Comparison of ENCODE assay signal across 8 mouse cellular contexts in the genomic region with DNA sequence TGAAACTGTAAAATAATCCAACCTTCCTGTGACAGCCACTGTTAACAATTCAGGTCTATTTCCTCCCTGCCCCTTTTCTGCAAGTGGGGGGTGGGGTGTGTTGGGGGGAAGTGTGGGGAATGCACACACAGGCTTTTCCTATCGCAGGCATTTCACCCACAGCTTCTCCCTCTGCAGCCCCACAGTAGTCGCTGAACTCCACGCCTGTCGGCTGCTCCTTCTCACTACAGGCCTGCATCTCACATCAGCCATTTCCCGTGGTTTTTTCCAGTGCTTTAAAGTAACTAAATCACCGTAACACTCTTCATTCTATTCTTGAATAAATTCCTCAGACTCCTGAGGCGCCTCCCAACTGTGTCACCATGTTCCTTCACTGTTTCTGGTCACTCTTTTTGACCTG. TPM values are rescaled to one million over a fixed set of nuclear protein-coding genes. Genes with fewer than 3 reads are reported as not detected.
DNase-seq lines count a peak whose midpoint lies in the region; ATAC-seq and TF ChIP-seq lines count a peak whose summit lies in the region.

No protein-coding gene starts in this region.

- H3K27me3 ChIP-seq in heart, embryonic 13.5 days (replicated peaks) = no peaks in the 10 kb centered on the region
- H3K27me3 ChIP-seq in hindbrain, embryonic 14.5 days (ENCODE audit: control insufficient read depth, insufficient read depth, low read length) = no peaks in the 10 kb centered on the region

- H3K4me1 ChIP-seq in heart, embryonic 13.5 days = peaks cover 99% of the 10 kb centered on the region
- H3K4me1 ChIP-seq in cortical plate, adult 2 months (ENCODE audit: control insufficient read depth, insufficient read depth, low read length) = peaks cover 2% of the 10 kb centered on the region; the same call in 1 of the 2 replicates
- H3K4me1 ChIP-seq in hindbrain, embryonic 14.5 days (replicated peaks; ENCODE audit: control insufficient read depth, insufficient read depth, low read length) = peaks cover 18% of the 10 kb centered on the region

- H3K9ac ChIP-seq in heart, embryonic 13.5 days = peak overlapping the region; percentile 74
- peak overlapping the region; percentile 22; the same call in 1 of the 2 replicates for H3K9ac ChIP-seq in hindbrain, embryonic 14.5 days

- no peaks in the 10 kb centered on the region for H3K9me3 ChIP-seq in heart, embryonic 13.5 days
- no peaks in the 10 kb centered on the region for H3K9me3 ChIP-seq in hindbrain, embryonic 14.5 days (ENCODE audit: control insufficient read depth, low read length)

- TF ChIP-seq POLR2A in cortical plate, adult 2 months (IDR thresholded peaks at IDR 0.05; ENCODE audit: extremely low read depth, insufficient read depth, low read length) = no peak

- H3K27ac ChIP-seq in heart, embryonic 13.5 days (replicated peaks) = peak overlapping the region; percentile 91
- H3K27ac ChIP-seq in cortical plate, adult 2 months (ENCODE audit: insufficient read depth, low read length) = peak overlapping the region; percentile 11; the same call in 1 of the 2 replicates
- H3K27ac ChIP-seq in hindbrain, embryonic 14.5 days = 0 out of 2 replicates have a peak overlapping the region, but pooled peaks have one; percentile 43
- H3K27ac ChIP-seq in macrophage = peak overlapping the region; percentile 46

- DNase-seq in heart, adult 8-10 months (ENCODE audit: low spot score) = no peak
- no peak for DNase-seq in hindbrain, embryonic 14.5 days (ENCODE audit: low spot score)
- no peak for DNase-seq in layer of hippocampus, adult 11-12 months (ENCODE audit: low spot score)
- no peak for DNase-seq in adrenal gland, postnatal 36 days

- no peaks in the 10 kb centered on the region for H3K79me2 ChIP-seq in macrophage (ENCODE audit: inconsistent target)

- H3K4me3 ChIP-seq in heart, embryonic 13.5 days = peak overlapping the region; percentile 34; the same call in 1 of the 2 replicates
- H3K4me3 ChIP-seq in cortical plate, adult 2 months (ENCODE audit: insufficient read depth, low read length) = no peak overlapping the region
- no peak overlapping the region for H3K4me3 ChIP-seq in hindbrain, embryonic 14.5 days (replicated peaks; ENCODE audit: low read length)
- no peak overlapping the region for H3K4me3 ChIP-seq in macrophage (ENCODE audit: inconsistent target)

- H3K4me2 ChIP-seq in heart, embryonic 13.5 days = peak overlapping the region; percentile 64
- H3K4me2 ChIP-seq in hindbrain, embryonic 14.5 days (replicated peaks) = peak overlapping the region; percentile 24; the same call in 1 of the 2 replicates

- 12% methylated on average over 7 of the region's 7 CpGs for WGBS in heart, embryonic 13.5 days
- WGBS in hindbrain, embryonic 14.5 days = 10% methylated on average over 7 of the region's 7 CpGs
- whole genome bisulfite sequencing in macrophage (ENCODE audit: missing documents) = 40% methylated on average over 7 of the region's 7 CpGs

- TF ChIP-seq CTCF in cortical plate, adult 2 months (IDR thresholded peaks at IDR 0.05; ENCODE audit: extremely low read depth, insufficient read depth, low read length) = no peak

- no peak for ATAC-seq in heart, embryonic 13.5 days (ENCODE audit: extremely low read depth, insufficient number of reproducible peaks, low FRiP score, low TSS enrichment)
- no peak for ATAC-seq in hindbrain, embryonic 14.5 days (ENCODE audit: low FRiP score)
- ATAC-seq in monocyte, adult 5-6 weeks (replicated peaks; ENCODE audit: insufficient number of reproducible peaks, low FRiP score, low TSS enrichment, poor library complexity, severe bottlenecking) = no peak

- no peaks in the 10 kb centered on the region for H3K36me3 ChIP-seq in heart, embryonic 13.5 days
- H3K36me3 ChIP-seq in hindbrain, embryonic 14.5 days (replicated peaks; ENCODE audit: control insufficient read depth, insufficient read depth) = no peaks in the 10 kb centered on the region
- no peaks in the 10 kb centered on the region for H3K36me3 ChIP-seq in macrophage (ENCODE audit: inconsistent target)

RNA-seq across cellular contexts. Expression of a gene that starts 17.9 kb away (rescaled TPM):
- 8.6 and 8.8 TPM in 2 replicates for polyA plus RNA-seq in heart, embryonic 13.5 days (2015; fragmentation: Nextera tagmentation; extraction: Ambion mirVana)
- total RNA-seq in heart, adult 8-10 months (2022) = 10 to 100 TPM; 23.7 to 44.2 (median 32.3) TPM
- polyA plus RNA-seq in cortical plate, adult 2 months (2012; rRNA removed) = 9.0 and 11.4 TPM in 2 replicates
- 8.7 and 9.9 TPM in 2 replicates for polyA plus RNA-seq in hindbrain, embryonic 14.5 days (2014; fragmentation: Nextera tagmentation; extraction: Ambion mirVana)
- total RNA-seq in macrophage (2018; cell fraction: chromatin; rRNA removed) = 10 to 100 TPM in 1 of 26 experiments, 1 to 10 TPM in 24, under 1 TPM in 1; 0.98 to 12.4 (median 3.4) TPM
- total RNA-seq in macrophage (2018; cell fraction: cytosol; rRNA removed) = 1 to 10 TPM; 1.7 to 5.0 (median 2.6) TPM
- 10 to 100 TPM in 2 of 26 experiments, 1 to 10 TPM in 24; 2.3 to 16.4 (median 4.0) TPM for total RNA-seq in macrophage (2018; cell fraction: nucleus; rRNA removed)
- 3.0 to 3.2 TPM (median 3.0 TPM) in 3 replicates for polyA plus RNA-seq in macrophage (2018)
- 1.0 to 3.3 TPM (median 1.1 TPM) in 3 replicates for total RNA-seq in monocyte, adult 5-6 weeks (2017)
- 100 to 1,000 TPM in 1 of 2 experiments, 10 to 100 TPM in 1; 51.4 to 110 TPM for total RNA-seq in adrenal gland, postnatal 36 days (2021)

Comparison
In these comparisons a context has a peak if more than half of its experiments do, and no peak if none do; other contexts are left out.
1. H3K27ac ChIP-seq: peak in every context shown above with its lines; median percentile 91 in heart, embryonic 13.5 days; 46 in macrophage; 43 in hindbrain, embryonic 14.5 days; 11 in cortical plate, adult 2 months.